Mouse (Mus musculus) urinary bladder, postnatal 4 days (tissue): ENCODE measurements around the gene Izumo3.
"Not testable (repeated sequence)": the region's sequence is repeated elsewhere in the genome, so short reads cannot be mapped to it uniquely, and the experiment has no call there.

Experiments used
- DNase-seq, 2 experiments: peaks; one replicate each; pipeline ENCODE4 v3.0.0; 2021 to 2022; ENCODE audit warnings: low spot score in 2 of 2

The Izumo3 gene

DNA sequence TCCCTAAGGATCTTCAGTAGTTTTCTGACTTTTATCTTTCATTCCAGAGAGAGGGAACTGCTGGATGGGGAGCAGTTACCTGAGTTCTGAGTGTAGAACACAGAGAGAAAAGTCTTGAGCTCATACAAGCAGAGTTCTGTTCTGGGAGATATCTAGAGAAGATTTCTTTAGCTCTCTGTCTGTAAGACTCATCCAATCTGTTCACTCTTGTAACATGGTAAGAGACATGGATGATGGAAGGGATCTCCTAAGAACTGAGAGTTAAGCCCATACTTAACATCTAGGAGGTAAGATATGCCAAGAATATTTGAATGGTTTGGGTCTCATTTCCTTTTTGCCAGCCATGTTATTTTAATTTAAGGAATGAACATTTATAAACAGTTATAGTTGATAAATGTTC is at the start of gene Izumo3:
Izumo3 (minus strand) TSS at position 101 of the 400 bp plus-strand sequence.
- DNase-seq: no peak

DNA sequence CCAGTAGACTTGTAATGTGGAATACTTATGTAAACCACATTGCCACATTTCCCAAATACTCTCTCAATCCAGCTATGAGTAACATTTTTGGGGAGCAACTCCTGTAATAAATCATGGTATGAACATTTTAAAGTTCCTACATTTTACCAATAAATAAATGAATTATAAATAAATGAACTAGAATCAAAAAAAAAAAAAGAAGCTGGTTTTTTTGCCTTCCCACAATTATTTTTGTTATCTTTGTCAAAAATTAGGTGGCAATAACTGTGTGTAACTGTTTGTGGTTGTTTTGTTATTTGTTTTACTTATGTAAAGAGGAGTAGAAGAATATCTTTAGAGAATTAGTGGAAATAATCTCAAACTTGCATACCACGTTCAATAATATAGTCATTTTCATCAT is 44.6 kb upstream of the Izumo3 start, which contains the start of gene Gm12666:
Gm12666 (minus strand) TSS at position 101 of the 400 bp plus-strand sequence.
- not testable (repeated sequence) for DNase-seq

DNA sequence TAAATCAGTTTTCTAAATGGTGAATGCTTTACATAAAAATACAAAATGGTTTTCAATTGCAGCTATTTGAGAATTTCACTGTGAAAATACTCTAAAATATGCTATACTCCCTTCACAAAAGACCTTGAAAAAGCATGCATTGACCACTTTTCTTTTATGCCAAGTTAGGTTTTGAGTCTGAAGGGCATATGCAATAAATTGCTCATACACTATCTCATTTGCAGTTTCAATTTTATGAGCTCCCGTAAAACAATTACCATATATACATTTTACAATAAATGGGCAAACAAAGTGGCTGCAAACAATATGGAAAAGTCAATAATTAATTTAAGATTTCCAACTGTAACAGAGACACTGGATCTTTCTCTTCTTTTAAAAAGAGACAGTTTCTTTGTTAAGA is 5.6 kb upstream of the Izumo3 start:
- DNase-seq: no peak

DNA sequence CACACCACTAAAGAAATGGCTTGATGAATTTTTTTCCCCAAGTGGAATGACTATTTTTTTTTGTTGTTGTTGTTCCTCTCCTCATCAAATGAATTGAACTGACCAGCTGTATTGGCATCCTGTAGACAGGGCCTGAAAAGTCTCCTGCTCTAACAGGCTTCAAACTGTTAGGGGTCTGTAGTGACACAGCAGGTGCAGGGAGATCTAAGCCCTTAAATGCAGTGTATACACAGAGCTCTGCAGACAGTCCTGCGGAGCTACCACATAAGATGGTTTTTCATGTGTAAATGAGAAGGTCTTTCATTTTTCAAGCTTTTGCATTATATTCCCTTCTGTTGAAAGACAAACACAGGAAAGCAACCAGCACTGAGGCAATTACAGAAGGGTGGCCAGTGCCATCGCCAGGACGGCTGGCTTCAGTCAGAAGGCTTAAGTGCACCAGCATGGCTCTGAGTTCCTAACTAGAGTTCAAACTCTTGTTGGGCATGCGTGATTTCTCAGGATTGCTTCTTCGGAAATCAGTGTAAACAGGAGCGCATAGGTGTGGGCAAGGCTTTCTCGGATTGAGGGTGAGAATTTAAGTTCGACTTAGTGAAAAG is 35.5 kb downstream of the Izumo3 start:
- no peak for DNase-seq

DNA sequence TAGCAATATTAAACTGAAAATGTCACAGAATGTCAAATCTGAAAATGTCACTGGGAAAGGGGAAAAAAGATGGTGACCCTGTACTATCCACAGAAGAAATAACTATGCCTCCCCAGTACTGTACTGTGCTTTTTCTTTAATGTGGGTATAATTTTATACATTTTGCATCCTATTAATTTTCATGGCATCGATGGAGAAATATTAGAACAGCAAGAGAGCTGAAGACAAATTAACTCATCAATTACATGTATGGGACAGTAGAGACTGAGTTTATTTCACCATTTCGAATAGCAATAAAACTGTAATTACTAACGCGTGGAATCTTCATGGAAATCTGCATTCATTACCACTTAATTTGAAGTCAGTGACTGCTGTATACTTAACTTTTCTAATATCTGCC is 49.6 kb downstream of the Izumo3 start:
- no peak for DNase-seq

DNA sequence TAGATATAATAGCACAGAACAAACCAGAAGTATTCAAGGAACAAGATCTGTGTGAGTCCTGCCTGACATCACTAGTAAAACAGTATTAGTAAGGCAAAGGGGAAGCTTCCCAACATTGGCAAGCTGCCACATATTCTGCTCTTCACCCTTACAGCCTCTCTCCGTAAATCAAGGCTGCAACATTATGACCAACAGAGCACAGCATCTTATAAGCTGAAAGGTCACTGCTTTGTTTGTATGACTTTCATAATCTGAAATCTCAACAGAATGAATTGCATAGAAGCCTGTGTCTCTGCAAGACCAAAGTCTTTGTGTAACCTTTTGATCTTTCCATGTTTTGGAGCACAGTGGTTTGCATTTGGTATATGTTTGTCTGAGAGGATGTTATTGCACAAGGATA is 51.1 kb downstream of the Izumo3 start:
- no peak for DNase-seq
